Mouse (Mus musculus) leukemia stem cell, adult 10-12 weeks (primary cell): Measurements from ENCODE around the gene Ccdc149. TPM values are rescaled to one million over a fixed set of nuclear protein-coding genes. Genes with fewer than 3 reads are reported as not detected.

Experiments
- polyA plus RNA-seq: library from polyadenylated mRNA; stranded (reverse); fragments of >175 nt; gene quantifications from 2 replicates; pipeline ENCODE4 v1.2.3, GENCODE M21; 2012; ENCODE audit warnings: low replicate concordance

Gene Ccdc149
- not detected in 2 replicates for polyA plus RNA-seq

DNA sequence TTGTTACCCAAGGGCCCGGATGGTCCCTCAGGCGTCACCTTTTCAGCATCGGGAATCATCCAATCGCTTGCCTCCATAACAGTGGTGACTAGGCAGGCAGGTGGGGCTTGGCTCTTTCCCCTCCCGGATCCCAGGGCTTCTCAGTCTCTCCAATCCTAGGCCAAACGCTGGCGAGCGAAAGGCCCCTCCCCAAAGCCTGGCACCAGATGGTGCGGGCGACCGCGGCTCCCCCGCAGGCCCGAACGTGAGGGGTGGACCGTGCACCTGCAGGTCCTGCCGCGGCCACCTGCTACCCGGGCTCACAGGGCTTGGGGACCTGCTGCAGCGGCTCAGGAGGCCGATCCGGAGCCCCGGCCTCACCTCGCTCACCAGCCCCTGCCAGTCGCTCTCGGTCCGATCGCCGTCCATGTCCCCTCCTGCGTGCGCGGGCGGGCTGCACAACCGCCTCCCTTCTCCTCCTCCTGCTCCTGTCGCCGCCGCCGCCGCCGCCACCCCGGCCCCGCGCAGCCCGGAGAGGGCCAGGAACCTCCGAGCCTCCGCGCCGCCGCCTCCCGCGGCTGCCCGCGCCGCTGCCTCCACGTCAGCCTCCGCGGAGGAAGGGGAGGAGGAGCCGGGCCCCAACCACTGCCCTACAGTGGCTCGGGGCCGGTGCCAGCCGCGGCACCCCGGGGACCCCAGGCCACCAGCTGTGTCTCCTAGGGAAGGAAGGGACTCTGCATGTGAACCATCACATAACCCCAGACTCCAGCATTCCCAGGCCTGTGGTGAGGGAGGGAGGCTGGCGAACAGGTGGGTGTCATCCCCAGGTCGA, at the start of gene Ccdc149:
Gene Ccdc149, minus strand, starts transcription at position 531 of the 811 bp plus-strand sequence.

DNA sequence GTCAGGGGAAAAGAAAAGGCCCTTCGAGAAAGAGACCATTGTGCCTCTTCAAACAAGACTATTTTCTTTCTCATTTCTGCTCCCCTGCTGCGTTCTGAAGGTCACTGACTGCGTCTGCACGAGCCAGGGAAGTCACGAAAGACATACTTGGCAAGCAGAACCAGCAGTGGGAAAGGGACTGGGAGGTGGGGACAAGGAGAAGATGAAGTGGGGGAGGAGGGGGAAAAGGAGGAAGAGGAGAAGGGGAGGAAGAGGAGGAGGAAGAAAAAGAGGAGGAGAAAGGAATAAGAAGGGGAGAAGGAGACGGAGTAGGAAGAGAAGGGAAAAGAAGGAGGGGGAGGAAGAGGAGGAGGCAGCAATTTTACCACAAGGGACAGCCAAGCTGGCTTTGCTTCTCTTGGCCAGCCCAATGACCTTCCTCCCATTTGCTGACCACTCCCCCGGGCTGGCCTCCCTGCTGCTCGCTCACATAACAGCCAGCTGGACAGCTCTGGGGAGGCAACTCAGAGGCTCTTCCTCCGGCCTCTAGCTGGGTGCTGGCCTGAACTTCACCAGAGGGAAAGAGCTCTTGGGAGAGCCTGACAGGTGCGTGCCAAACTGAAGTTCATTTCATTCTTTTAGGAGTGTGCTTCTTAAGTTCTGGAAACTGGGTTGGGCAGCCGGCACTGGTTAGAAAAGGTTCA, 107.7 kb downstream of the Ccdc149 start, which contains the start of gene Sod3:
Gene Sod3, plus strand, starts transcription at position 324 of the 683 bp plus-strand sequence.

Other genes with a start within 250 kb of the Ccdc149 start
- 1.3 and 5.7 TPM in 2 replicates for gene Sod3, start 107.7 kb downstream of the Ccdc149 start, polyA plus RNA-seq
- gene Lgi2, start 94.9 kb upstream of the Ccdc149 start, polyA plus RNA-seq = not detected in 2 replicates
- 0.11 and 0.99 TPM in 2 replicates for gene Sepsecs, start 198.2 kb upstream of the Ccdc149 start, polyA plus RNA-seq